Mouse (Mus musculus) midbrain, embryonic 11.5 days (tissue): Measurements from ENCODE around the gene Eri2. TPM values are rescaled to one million over a fixed set of nuclear protein-coding genes. Genes with fewer than 3 reads are reported as not detected.

Source experiments
- ATAC-seq: fragments of 200-750 bp; cut with Nextera tagmentation; 2 replicates; pipeline ENCODE4 v1.8.0; 2017; ENCODE audit warnings: moderate TSS enrichment, moderate library complexity; ENCODE audit not compliant: low FRiP score
- DNase-seq: peaks from one replicate; pipeline ENCODE4 v3.0.0; 2015; ENCODE audit warnings: low spot score; ENCODE audit errors: missing footprints
- H3K27ac ChIP-seq: fragments of 300-500 bp; sonication (generic); 2 replicates; pipeline ENCODE4 v1.5.1; 2014; ENCODE audit warnings: low read depth, low read length
- H3K27me3 ChIP-seq: fragments of 300-500 bp; sonication (generic); 2 replicates; pipeline ENCODE4 v1.6.1; 2014; ENCODE audit warnings: mild to moderate bottlenecking, low read length, moderate library complexity, mixed read lengths; ENCODE audit not compliant: control insufficient read depth, insufficient read depth
- H3K36me3 ChIP-seq: fragments of 300-500 bp; sonication (generic); 2 replicates; pipeline ENCODE4 v1.6.1; 2014; ENCODE audit warnings: mild to moderate bottlenecking, low read length, moderate library complexity, mixed read lengths; ENCODE audit not compliant: control insufficient read depth, insufficient read depth
- H3K4me1 ChIP-seq: fragments of 300-500 bp; sonication (generic); 2 replicates; pipeline ENCODE4 v1.6.1; 2014; ENCODE audit warnings: low read length; ENCODE audit not compliant: control insufficient read depth, insufficient read depth
- H3K4me2 ChIP-seq: fragments of 300-500 bp; sonication (generic); 2 replicates; pipeline ENCODE4 v1.6.1; 2014; ENCODE audit warnings: mild to moderate bottlenecking, moderate library complexity
- H3K4me3 ChIP-seq: fragments of 300-500 bp; sonication (generic); 2 replicates; pipeline ENCODE4 v1.5.1; 2014; ENCODE audit warnings: low read depth, low read length
- H3K9ac ChIP-seq: fragments of 300-500 bp; sonication (generic); 2 replicates; pipeline ENCODE4 v1.6.1; 2014; ENCODE audit warnings: low read length
- H3K9me3 ChIP-seq: fragments of 300-500 bp; sonication (generic); 2 replicates; pipeline ENCODE4 v1.6.1; 2016; ENCODE audit warnings: low read length; ENCODE audit not compliant: control insufficient read depth
- WGBS: fragments of 180-500 bp; shearing (Covaris S2); extraction: QIAGEN DNeasy Blood & Tissue Kit; methylation state at CpG from one replicate; pipeline ENCODE4 v1.1.7; 2014; 5-methylcytosine and 5-hydroxymethylcytosine counted together
- polyA plus RNA-seq: library from polyadenylated mRNA; unstranded; fragments of >200 nt; fragmentation: Nextera tagmentation; extraction: Ambion mirVana; gene quantifications from 2 replicates; pipeline ENCODE4 v1.2.1, GENCODE M21; 2014

Eri2 gene
- polyA plus RNA-seq, 1 experiment from 2014 or later = 42.6 TPM

DNA sequence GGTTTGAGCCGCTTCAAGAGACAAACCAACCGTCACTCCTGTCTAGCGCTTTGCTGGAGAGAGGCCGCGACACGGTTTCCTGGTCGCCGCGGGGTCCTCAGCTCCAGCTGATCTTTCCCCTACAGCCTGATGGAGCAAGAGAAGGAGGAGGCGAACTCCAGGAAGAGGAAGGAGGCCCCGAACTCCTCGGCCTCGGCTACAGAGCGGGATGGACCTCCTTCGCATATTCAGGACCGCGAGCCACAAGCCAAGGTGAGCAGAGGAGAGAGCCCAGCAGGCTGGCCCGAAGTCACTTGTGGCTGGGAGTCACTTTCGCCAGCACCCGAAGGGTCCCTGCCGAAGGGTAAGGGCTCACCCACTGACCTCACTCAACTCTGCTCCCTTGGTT lies 387 bp upstream of the Eri2 start:
- Histone ChIP-seq H3K9me3 (no peaks in the 10 kb centered on the region), H3K4me2 (peak overlapping the region; percentile 82), H3K4me3 (peak overlapping the region; percentile 53), H3K27ac (peak overlapping the region; percentile 71), H3K36me3 (no peaks in the 10 kb centered on the region; the same call in 1 of the 2 replicates), H3K4me1 (peaks cover 6% of the 10 kb centered on the region), H3K9ac (peak overlapping the region; percentile 82), H3K27me3 (no peaks in the 10 kb centered on the region)
- DNase-seq (no peak), ATAC-seq (no peak; the same call in 1 of the 2 replicates)
- 0% methylated on average over 21 of the region's 21 CpGs for WGBS

DNA sequence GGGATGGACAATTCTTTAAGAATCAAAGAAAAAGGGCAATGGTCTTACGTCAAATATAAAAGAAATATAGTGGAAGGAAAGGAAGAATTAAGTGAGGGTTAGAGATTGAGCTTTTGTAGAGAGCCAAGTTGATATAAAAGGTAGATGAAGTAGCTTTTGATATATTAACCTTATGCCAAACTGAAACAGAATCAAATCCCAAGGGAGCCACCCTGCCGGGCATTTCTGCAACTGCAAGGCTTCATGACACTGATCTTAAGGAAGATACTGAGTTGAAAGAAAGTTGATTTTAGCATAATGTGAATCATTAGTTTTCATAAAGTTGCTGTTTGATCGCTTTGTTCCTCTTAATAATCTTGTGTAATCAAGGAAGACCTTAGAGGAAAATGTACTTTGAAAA lies 4.8 kb downstream of the Eri2 start:
- Histone ChIP-seq H3K27me3 (no peaks in the 10 kb centered on the region), H3K9me3 (no peaks in the 10 kb centered on the region), H3K4me2 (no peak overlapping the region), H3K27ac (no peak overlapping the region), H3K36me3 (peaks cover 10% of the 10 kb centered on the region; the same call in 1 of the 2 replicates), H3K9ac (no peak overlapping the region), H3K4me1 (peaks cover 4% of the 10 kb centered on the region; the same call in 1 of the 2 replicates), H3K4me3 (no peak overlapping the region)
- WGBS = 96% methylated on average over 3 of the region's 3 CpGs
- ATAC-seq = no peak
- DNase-seq = no peak

DNA sequence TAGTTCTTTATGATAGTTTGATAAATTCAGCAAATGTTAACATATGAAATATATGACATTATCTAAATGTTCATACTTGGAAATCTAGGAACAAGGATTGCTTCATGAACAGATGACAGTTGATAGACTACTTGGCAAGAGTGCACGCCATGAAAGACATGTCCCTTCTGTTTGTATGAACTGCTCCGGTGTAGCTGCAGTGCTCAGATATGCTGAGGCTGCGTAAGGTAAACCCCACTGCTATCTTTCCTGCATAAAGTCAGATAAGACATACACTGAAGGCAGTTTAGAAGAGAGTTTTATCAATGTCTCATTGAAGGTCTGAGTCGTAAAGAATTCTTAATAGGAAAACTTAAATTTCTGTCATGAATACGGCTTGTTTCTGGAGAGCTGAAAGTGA lies 8.9 kb downstream of the Eri2 start:
- Histone ChIP-seq H3K36me3 (peaks cover 10% of the 10 kb centered on the region; the same call in 1 of the 2 replicates), H3K27me3 (no peaks in the 10 kb centered on the region), H3K27ac (no peak overlapping the region), H3K4me2 (no peak overlapping the region), H3K4me1 (no peaks in the 10 kb centered on the region), H3K9me3 (no peaks in the 10 kb centered on the region), H3K9ac (no peak overlapping the region), H3K4me3 (no peak overlapping the region)
- no peak for DNase-seq
- WGBS = 96% methylated on average over 5 of the region's 5 CpGs
- ATAC-seq = no peak

DNA sequence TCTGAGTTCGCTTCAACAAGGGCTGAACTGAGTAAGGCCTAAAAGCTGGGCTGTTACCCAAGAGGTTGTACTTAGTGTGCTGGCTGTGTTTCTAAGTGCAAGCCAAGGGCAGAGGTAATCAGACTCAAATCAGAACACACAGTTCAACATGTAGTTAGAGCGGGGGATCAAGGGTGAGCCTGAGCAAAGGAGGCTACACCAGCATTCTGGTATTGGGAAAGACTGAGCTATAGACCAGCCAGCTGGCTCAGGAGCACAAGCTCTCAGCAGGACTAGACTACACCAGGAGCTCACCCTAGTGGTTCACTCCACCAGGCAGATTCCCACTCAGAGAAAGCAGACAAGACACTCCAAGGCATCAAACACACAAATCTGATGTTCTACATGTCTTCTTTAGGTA lies 10.4 kb downstream of the Eri2 start:
- DNase-seq = no peak
- H3K27me3 ChIP-seq = no peaks in the 10 kb centered on the region
- H3K9me3 ChIP-seq = no peaks in the 10 kb centered on the region
- H3K36me3 ChIP-seq = peaks cover 10% of the 10 kb centered on the region; the same call in 1 of the 2 replicates
- H3K4me2 ChIP-seq = no peak overlapping the region
- no peak overlapping the region for H3K9ac ChIP-seq
- ATAC-seq = no peak
- H3K4me1 ChIP-seq = no peaks in the 10 kb centered on the region
- 98% methylated on average over 2 of the region's 2 CpGs for WGBS
- H3K4me3 ChIP-seq = no peak overlapping the region
- H3K27ac ChIP-seq = no peak overlapping the region

DNA sequence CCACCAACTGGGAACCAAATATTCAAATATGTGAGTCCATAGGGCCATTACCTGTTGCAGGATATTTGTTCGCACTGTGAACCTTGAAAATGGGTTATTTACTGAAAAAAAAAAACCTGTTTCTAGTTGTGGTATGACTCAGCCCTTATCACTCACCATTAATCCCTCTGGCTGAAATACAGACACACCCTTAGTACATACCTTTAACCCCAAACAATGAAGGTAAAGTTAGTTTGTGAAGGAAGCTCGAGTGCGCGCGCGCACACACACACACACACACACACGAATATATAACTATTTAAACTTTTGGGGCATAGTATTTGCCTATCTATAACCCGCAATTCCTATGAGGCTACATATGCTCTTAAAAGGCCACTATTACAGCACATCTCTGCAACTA lies 24.0 kb downstream of the Eri2 start:
- Histone ChIP-seq H3K4me2 (no peak overlapping the region), H3K4me3 (no peak overlapping the region), H3K9ac (no peak overlapping the region), H3K4me1 (no peaks in the 10 kb centered on the region), H3K36me3 (no peaks in the 10 kb centered on the region), H3K27me3 (no peaks in the 10 kb centered on the region), H3K27ac (no peak overlapping the region), H3K9me3 (no peaks in the 10 kb centered on the region)
- WGBS = 94% methylated on average over 8 of the region's 8 CpGs
- DNase-seq (no peak), ATAC-seq (no peak)

DNA sequence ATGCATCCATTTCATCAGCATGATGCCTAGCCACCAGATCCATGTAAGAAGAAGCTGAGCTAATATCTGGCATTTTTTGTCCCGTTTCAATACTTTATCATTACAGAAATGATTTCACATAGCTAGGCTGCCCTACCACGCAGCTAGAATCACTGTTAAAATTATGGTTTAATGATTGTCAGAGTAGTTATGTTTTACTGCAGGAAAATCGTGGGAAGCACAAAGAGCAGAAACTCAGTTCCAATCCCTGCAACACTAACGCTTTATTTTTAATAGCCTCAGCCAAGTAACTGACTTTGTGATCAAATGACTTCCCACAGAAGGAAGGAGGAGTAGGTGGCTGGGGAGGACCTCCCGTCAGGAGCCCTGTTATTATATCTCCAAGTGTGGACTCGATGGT lies 26.9 kb downstream of the Eri2 start:
- Histone ChIP-seq H3K36me3 (no peaks in the 10 kb centered on the region), H3K9ac (no peak overlapping the region), H3K27ac (no peak overlapping the region), H3K9me3 (no peaks in the 10 kb centered on the region), H3K4me1 (no peaks in the 10 kb centered on the region), H3K4me2 (no peak overlapping the region), H3K27me3 (no peaks in the 10 kb centered on the region), H3K4me3 (no peak overlapping the region)
- ATAC-seq = no peak
- no peak for DNase-seq
- WGBS = 85% methylated on average over 6 of the region's 6 CpGs

DNA sequence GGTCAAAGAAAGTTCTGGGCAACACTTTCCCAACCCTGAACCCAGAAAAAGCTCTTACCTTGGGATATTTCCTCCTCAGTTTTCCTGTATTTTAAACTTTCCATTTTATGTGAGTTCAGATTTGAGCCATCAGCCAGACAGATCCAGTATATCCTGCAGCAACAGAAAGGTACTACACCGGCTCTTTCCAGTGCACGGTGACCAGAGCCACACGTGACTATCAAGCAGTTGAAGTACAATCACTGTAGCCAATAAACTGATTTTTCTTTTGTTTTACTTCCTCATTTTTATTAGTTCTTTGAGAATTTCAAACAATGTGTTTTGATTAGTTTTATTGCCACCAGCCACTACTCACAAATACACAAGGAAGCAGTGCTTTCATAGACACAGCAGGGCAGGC lies 29.5 kb downstream of the Eri2 start:
- WGBS = 97% methylated on average over 3 of the region's 3 CpGs
- no peaks in the 10 kb centered on the region for H3K36me3 ChIP-seq
- DNase-seq = no peak

DNA sequence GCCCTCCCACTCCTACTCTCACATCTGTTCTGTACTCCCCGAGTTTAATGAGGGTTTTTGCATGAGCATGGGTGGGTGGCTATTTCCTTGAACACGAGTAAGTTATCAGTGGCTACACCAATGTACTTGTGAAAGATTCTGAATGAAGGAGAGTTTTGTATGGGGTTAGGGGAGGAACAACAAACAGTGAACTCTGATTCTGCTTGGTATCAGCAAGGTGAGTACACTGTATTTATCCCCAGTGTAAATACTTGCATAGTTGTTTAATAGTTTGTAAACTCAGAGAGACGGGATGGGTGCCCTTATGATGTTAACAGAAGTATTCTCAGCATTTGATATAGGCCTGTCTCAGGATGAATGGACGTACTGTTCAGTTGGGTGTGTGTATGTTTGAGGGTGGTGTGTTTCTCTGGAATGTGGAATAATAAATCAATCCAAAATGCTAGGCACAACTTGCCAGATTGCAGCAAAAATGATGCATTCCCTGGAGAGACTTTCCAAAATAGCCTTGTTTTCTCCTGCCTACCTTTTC lies 31.6 kb downstream of the Eri2 start:
- 73% methylated on average over 4 of the region's 4 CpGs for WGBS
- no peaks in the 10 kb centered on the region for H3K36me3 ChIP-seq
- H3K27ac ChIP-seq = no peak overlapping the region
- H3K4me3 ChIP-seq = no peak overlapping the region
- no peak overlapping the region for H3K4me2 ChIP-seq
- H3K9me3 ChIP-seq = no peaks in the 10 kb centered on the region
- H3K9ac ChIP-seq = no peak overlapping the region
- no peak for ATAC-seq
- DNase-seq = no peak
- H3K4me1 ChIP-seq = no peaks in the 10 kb centered on the region
- no peaks in the 10 kb centered on the region for H3K27me3 ChIP-seq

More for the DNA sequence above, 29.5 kb downstream of the Eri2 start:
- no peak overlapping the region for H3K9ac ChIP-seq
- no peak for ATAC-seq
- no peaks in the 10 kb centered on the region for H3K9me3 ChIP-seq
- H3K4me1 ChIP-seq = no peaks in the 10 kb centered on the region
- no peak overlapping the region for H3K4me3 ChIP-seq
- H3K27me3 ChIP-seq = no peaks in the 10 kb centered on the region
- H3K27ac ChIP-seq = no peak overlapping the region
- H3K4me2 ChIP-seq = no peak overlapping the region

DNA sequence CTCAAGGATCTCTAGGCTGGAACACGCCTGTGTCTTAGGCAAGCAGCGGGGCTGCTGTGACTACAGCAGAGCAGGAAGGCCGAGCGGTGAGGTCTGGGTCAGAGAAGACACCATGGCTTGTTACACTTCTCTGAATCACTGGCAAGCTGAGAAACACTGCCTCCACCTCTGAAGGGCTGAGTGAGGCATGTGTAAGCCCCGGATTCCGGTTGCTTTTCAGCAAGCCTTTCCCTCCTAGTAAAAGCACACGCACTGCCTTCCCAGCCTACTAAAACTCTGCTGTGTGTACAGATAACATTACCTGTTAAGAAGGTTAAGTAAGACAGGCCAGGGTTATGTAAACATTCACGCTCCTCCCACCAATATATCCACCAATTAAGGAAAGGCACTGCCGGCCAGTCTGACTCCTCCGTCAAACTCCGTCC lies 33.3 kb downstream of the Eri2 start, which contains the start of gene Acsm3:
TSS of gene Acsm3 (plus strand) at position 397 of the 425 bp plus-strand sequence.
- ATAC-seq (no peak), DNase-seq (no peak)
- no peak within 1 kb of the TSS for H3K4me2 ChIP-seq
- no peaks in the 10 kb centered on the region for H3K9me3 ChIP-seq
- H3K4me3 ChIP-seq = no peak within 1 kb of the TSS
- no peaks in the 10 kb centered on the region for H3K36me3 ChIP-seq
- no peaks in the 10 kb centered on the region for H3K27me3 ChIP-seq
- WGBS = 87% methylated on average over 11 of the region's 11 CpGs
- no peak within 1 kb of the TSS for H3K27ac ChIP-seq
- H3K9ac ChIP-seq = no peak within 1 kb of the TSS
- no peaks in the 10 kb centered on the region for H3K4me1 ChIP-seq
